20 mouse cellular contexts compared by ENCODE assay signal in genomic region chr3:155672558-155672957, GRCm38 (mm10).
"Had no signal": no experiment of that assay in that cellular context is flagged by ENCODE, and none has a peak within 500 bp of the region (broad histone marks: within the 10 kb centered on the region; RNA-seq: fewer than 3 reads in every experiment).

No protein-coding gene starts in this region.

- ATAC-seq: inflammation-experienced regulatory T-cells, adult 6 months; intestine, embryonic 16.5 days; liver, embryonic 12.5 days had no signal

- H3K9ac ChIP-seq: limb, embryonic 13.5 days; liver, embryonic 12.5 days; liver, embryonic 15.5 days; lung, embryonic 15.5 days; stomach, embryonic 15.5 days had no signal

- H3K36me3 ChIP-seq: limb, embryonic 10.5 days; limb, embryonic 13.5 days; liver, embryonic 12.5 days; liver, embryonic 15.5 days; lung, embryonic 15.5 days; stomach, embryonic 15.5 days had no signal

- H3K27ac ChIP-seq: limb, embryonic 10.5 days; limb, embryonic 13.5 days; liver, embryonic 12.5 days; liver, embryonic 15.5 days; lung, embryonic 15.5 days; stomach, embryonic 15.5 days had no signal

- H3K9me3 ChIP-seq: limb, embryonic 10.5 days; limb, embryonic 13.5 days; liver, embryonic 12.5 days; liver, embryonic 15.5 days; lung, embryonic 15.5 days; megakaryocyte, embryonic 14.5 days; stomach, embryonic 15.5 days had no signal

- H3K27me3 ChIP-seq: limb, embryonic 13.5 days; liver, embryonic 12.5 days; liver, embryonic 15.5 days; lung, embryonic 15.5 days; megakaryocyte, embryonic 14.5 days; stomach, embryonic 15.5 days had no signal

- DNase-seq: kidney, adult 18-20 months; kidney, adult 9 months; kidney, postnatal 14 days; kidney, postnatal 4 days; liver; lung, adult 18-20 months; lung, postnatal 10 days; lung, postnatal 36 days; right cerebral cortex, postnatal 25 days; spleen, adult 18-20 months; thymus, postnatal 36 days had no signal

- H3K4me1 ChIP-seq: limb, embryonic 10.5 days; limb, embryonic 13.5 days; liver, embryonic 12.5 days; liver, embryonic 15.5 days; lung, embryonic 15.5 days; megakaryocyte, embryonic 14.5 days; stomach, embryonic 15.5 days had no signal

- H3K4me2 ChIP-seq: limb, embryonic 13.5 days; liver, embryonic 12.5 days; liver, embryonic 15.5 days; lung, embryonic 15.5 days; stomach, embryonic 15.5 days had no signal

- H3K4me3 ChIP-seq: limb, embryonic 10.5 days; limb, embryonic 13.5 days; liver, embryonic 12.5 days; liver, embryonic 15.5 days; lung, embryonic 15.5 days; stomach, embryonic 15.5 days had no signal
